Mouse (Mus musculus) CH12.LX (cell line): ENCODE results near the gene Qars. TPM values are rescaled to one million over a fixed set of nuclear protein-coding genes. Genes with fewer than 3 reads are reported as not detected.
A peak's percentile ranks its signal among the peaks of the same experiment; 100 is the strongest.

Experiments used
- DNase-seq: peaks from one replicate; pipeline ENCODE4 v3.0.0-alpha.2; 2013; ENCODE audit errors: extremely low read depth
- H3K27ac ChIP-seq: 2 replicates; pipeline ENCODE4 v1.5.1; 2012; ENCODE audit warnings: low read depth, mild to moderate bottlenecking, control low read depth, moderate library complexity; ENCODE audit not compliant: insufficient read depth
- H3K27me3 ChIP-seq: replicated peaks from 2 replicates; pipeline ENCODE3; 2012; ENCODE audit warnings: inconsistent platforms
- H3K36me3 ChIP-seq, 2 experiments: replicated peaks in 1 of 2; 2 replicates each; pipeline versions ENCODE3 to v1.6.1; 2012; ENCODE audit warnings: inconsistent platforms in 1 of 2, low read length in 1 of 2, mild to moderate bottlenecking in 1 of 2, mixed read lengths in 1 of 2, moderate library complexity in 1 of 2; ENCODE audit not compliant: control insufficient read depth in 1 of 2, insufficient read depth in 1 of 2
- H3K4me1 ChIP-seq, 2 experiments: 2 replicates each; pipeline ENCODE4 v1.6.1; 2012; ENCODE audit warnings: inconsistent platforms in 1 of 2, moderate library complexity in 1 of 2; ENCODE audit not compliant: insufficient read depth in 2 of 2, control insufficient read depth in 1 of 2
- H3K4me2 ChIP-seq: 2 replicates; pipeline ENCODE4 v1.6.1; 2012; ENCODE audit warnings: low read depth, mild to moderate bottlenecking, control low read depth; ENCODE audit not compliant: poor library complexity, insufficient read depth, severe bottlenecking
- H3K4me3 ChIP-seq, 3 experiments: fragments of 150-350 bp in 1 of 3; sonication (generic) in 1 of 3; replicated peaks in 1 of 3; 2 replicates each; pipeline versions ENCODE3 to v1.5.1; 2011 to 2012; ENCODE audit warnings: low read depth in 2 of 3, low read length in 2 of 3, mild to moderate bottlenecking in 2 of 3, moderate library complexity in 2 of 3, control low read depth in 1 of 3, improper control_type of control experiment in 1 of 3, inconsistent platforms in 1 of 3, mixed read lengths in 1 of 3; ENCODE audit not compliant: poor library complexity in 1 of 3
- H3K79me2 ChIP-seq: replicated peaks from 2 replicates; pipeline ENCODE4 v1.6.1; 2012; ENCODE audit warnings: mild to moderate bottlenecking, moderate library complexity; ENCODE audit not compliant: control insufficient read depth, poor library complexity, insufficient read depth, severe bottlenecking; ENCODE audit errors: extremely low read depth
- H3K9ac ChIP-seq: 2 replicates; pipeline ENCODE4 v1.6.1; 2012; ENCODE audit warnings: low read depth, mild to moderate bottlenecking, control low read depth, moderate library complexity; ENCODE audit not compliant: insufficient read depth
- H3K9me3 ChIP-seq: replicated peaks from 2 replicates; pipeline ENCODE3; 2012; ENCODE audit warnings: low read length, inconsistent platforms, mixed read lengths
- BHLHE40 ChIP-seq: IDR thresholded peaks from 2 replicates; pipeline ENCODE4 v1.6.1; 2011; ENCODE audit warnings: mild to moderate bottlenecking, low read depth, low read length, improper control_type of control experiment
- CHD1 ChIP-seq: IDR thresholded peaks from 2 replicates; pipeline ENCODE4 v1.6.1; 2012; ENCODE audit warnings: low read depth, low read length, improper control_type of control experiment, inconsistent platforms
- CHD2 ChIP-seq: IDR thresholded peaks from 2 replicates; pipeline ENCODE4 v1.6.1; 2011; ENCODE audit warnings: low read length, improper control_type of control experiment
- CTCF ChIP-seq, 2 experiments: IDR thresholded peaks in 1 of 2; conservative IDR thresholded peaks in 1 of 2; 2 replicates each; pipeline ENCODE4 v1.5.1; 2011 to 2012; ENCODE audit warnings: low read depth in 2 of 2, low read length in 2 of 2, improper control_type of control experiment in 1 of 2, inconsistent platforms in 1 of 2, mild to moderate bottlenecking in 1 of 2, moderate library complexity in 1 of 2
- E2F4 ChIP-seq: IDR thresholded peaks from 2 replicates; pipeline ENCODE4 v1.6.1; 2011; ENCODE audit warnings: low read depth, low read length, improper control_type of control experiment; ENCODE audit not compliant: insufficient replicate concordance
- EP300 ChIP-seq: IDR thresholded peaks from 2 replicates; pipeline ENCODE4 v1.6.1; 2011; ENCODE audit warnings: low read length, improper control_type of control experiment
- GABPA ChIP-seq: IDR thresholded peaks from 2 replicates; pipeline ENCODE4 v1.6.1; 2012; ENCODE audit warnings: low read depth, low read length, improper control_type of control experiment, inconsistent platforms; ENCODE audit not compliant: insufficient replicate concordance
- HCFC1 ChIP-seq: IDR thresholded peaks from 2 replicates; pipeline ENCODE4 v1.6.1; 2012; ENCODE audit warnings: low read depth, mild to moderate bottlenecking, inconsistent platforms, low read length, improper control_type of control experiment
- IRF4 ChIP-seq: IDR thresholded peaks from 2 replicates; pipeline ENCODE4 v1.6.1; 2014; ENCODE audit warnings: low read depth, mild to moderate bottlenecking, inconsistent platforms, low read length, improper control_type of control experiment
- JUN ChIP-seq: IDR thresholded peaks from 2 replicates; pipeline ENCODE4 v1.6.1; 2011; ENCODE audit warnings: low read depth, mild to moderate bottlenecking, low read length, improper control_type of control experiment, moderate library complexity; ENCODE audit not compliant: insufficient read depth
- JUND ChIP-seq: conservative IDR thresholded peaks from 2 replicates; pipeline ENCODE4 v1.6.1; 2011; ENCODE audit warnings: low read depth, low read length, improper control_type of control experiment
- KAT2A ChIP-seq: IDR thresholded peaks from 2 replicates; pipeline ENCODE4 v1.6.1; 2012; ENCODE audit warnings: low read length, improper control_type of control experiment, inconsistent platforms; ENCODE audit not compliant: insufficient replicate concordance
- MAX ChIP-seq: IDR thresholded peaks from 2 replicates; pipeline ENCODE4 v1.6.1; 2011; ENCODE audit warnings: low read length, improper control_type of control experiment
- MXI1 ChIP-seq: IDR thresholded peaks from 2 replicates; pipeline ENCODE4 v1.6.1; 2011; ENCODE audit warnings: mild to moderate bottlenecking, low read depth, low read length, improper control_type of control experiment
- POLR2A ChIP-seq: IDR thresholded peaks from 2 replicates; pipeline ENCODE4 v1.6.1; 2011; ENCODE audit warnings: low read depth, mild to moderate bottlenecking, improper control_type of control experiment, low read length
- POLR2AphosphoS2 ChIP-seq: IDR thresholded peaks from 2 replicates; pipeline ENCODE4 v1.6.1; 2011; ENCODE audit warnings: low read depth, low read length, improper control_type of control experiment
- RCOR1 ChIP-seq: conservative IDR thresholded peaks from 2 replicates; pipeline ENCODE4 v1.6.1; 2012; ENCODE audit warnings: low read depth, mild to moderate bottlenecking, inconsistent platforms, low read length, improper control_type of control experiment
- SMC3 ChIP-seq: IDR thresholded peaks from 2 replicates; pipeline ENCODE4 v1.6.1; 2011; ENCODE audit warnings: low read depth, low read length, improper control_type of control experiment
- TBP ChIP-seq: conservative IDR thresholded peaks from 2 replicates; pipeline ENCODE4 v1.6.1; 2011; ENCODE audit warnings: low read depth, low read length, improper control_type of control experiment
- TCF12 ChIP-seq: IDR thresholded peaks from 2 replicates; pipeline ENCODE4 v1.6.1; 2014; ENCODE audit warnings: low read depth, mild to moderate bottlenecking, inconsistent platforms, low read length, improper control_type of control experiment
- UBTF ChIP-seq: IDR thresholded peaks from 2 replicates; pipeline ENCODE4 v1.6.1; 2012; ENCODE audit warnings: low read depth, mild to moderate bottlenecking, inconsistent platforms, low read length, improper control_type of control experiment, moderate library complexity
- USF1 ChIP-seq: IDR thresholded peaks from 2 replicates; pipeline ENCODE4 v1.6.1; 2014; ENCODE audit warnings: low read depth, mild to moderate bottlenecking, inconsistent platforms, low read length, improper control_type of control experiment
- USF2 ChIP-seq: conservative IDR thresholded peaks from 2 replicates; pipeline ENCODE4 v1.6.1; 2011; ENCODE audit warnings: low read depth, low read length, improper control_type of control experiment
- ZC3H11A ChIP-seq: IDR thresholded peaks from 2 replicates; pipeline ENCODE4 v1.6.1; 2012; ENCODE audit warnings: low read depth, mild to moderate bottlenecking, inconsistent platforms, low read length, improper control_type of control experiment
- ZKSCAN1 ChIP-seq: IDR thresholded peaks from 2 replicates; pipeline ENCODE4 v1.6.1; 2012; ENCODE audit warnings: low read depth, inconsistent platforms, low read length, improper control_type of control experiment, borderline replicate concordance
- ZMIZ1 ChIP-seq: IDR thresholded peaks from 2 replicates; pipeline ENCODE4 v1.6.1; 2012; ENCODE audit warnings: low read depth, mild to moderate bottlenecking, inconsistent platforms, low read length, improper control_type of control experiment
- ZNF384 ChIP-seq: IDR thresholded peaks from 2 replicates; pipeline ENCODE4 v1.6.1; 2012; ENCODE audit warnings: low read depth, low read length, improper control_type of control experiment, inconsistent platforms
- dilution Hi-C: fragments of 300-500 bp; cut with MboI; formaldehyde crosslinking; loops from 2 replicates; pipeline ENCODE4 v1.14.3; 2020; ENCODE audit warnings: low sequenced_read_pairs; ENCODE audit not compliant: extremely low pct_unique_long_range_greater_than_20kb, extremely low pct_ligation_motif_present
- in situ Hi-C: fragments of 300-500 bp; cut with MboI; formaldehyde crosslinking; loops from 3 replicates; pipeline ENCODE4 v1.14.3; 2019; ENCODE audit warnings: low sequenced_read_pairs, low pct_ligation_motif_present, low pct_unique_long_range_greater_than_20kb, mixed read lengths
- polyA plus RNA-seq: library from polyadenylated mRNA; unstranded; fragments of >175 nt; gene quantifications from 2 replicates; pipeline ENCODE4 v1.2.1, GENCODE M21; 2012; ENCODE audit warnings: low read depth; ENCODE audit not compliant: insufficient read length
- total RNA-seq, 2 experiments: library from RNA; depleted of rRNA; stranded (reverse); fragments of 300-350 nt in 1 of 2; fragments of >200 nt in 1 of 2; gene quantifications; 2 replicates each; pipeline ENCODE4 v1.2.3; 2012 to 2014

The Qars gene
- total and polyA plus RNA-seq, 3 experiments: 229 to 322 (median 293) TPM

DNA sequence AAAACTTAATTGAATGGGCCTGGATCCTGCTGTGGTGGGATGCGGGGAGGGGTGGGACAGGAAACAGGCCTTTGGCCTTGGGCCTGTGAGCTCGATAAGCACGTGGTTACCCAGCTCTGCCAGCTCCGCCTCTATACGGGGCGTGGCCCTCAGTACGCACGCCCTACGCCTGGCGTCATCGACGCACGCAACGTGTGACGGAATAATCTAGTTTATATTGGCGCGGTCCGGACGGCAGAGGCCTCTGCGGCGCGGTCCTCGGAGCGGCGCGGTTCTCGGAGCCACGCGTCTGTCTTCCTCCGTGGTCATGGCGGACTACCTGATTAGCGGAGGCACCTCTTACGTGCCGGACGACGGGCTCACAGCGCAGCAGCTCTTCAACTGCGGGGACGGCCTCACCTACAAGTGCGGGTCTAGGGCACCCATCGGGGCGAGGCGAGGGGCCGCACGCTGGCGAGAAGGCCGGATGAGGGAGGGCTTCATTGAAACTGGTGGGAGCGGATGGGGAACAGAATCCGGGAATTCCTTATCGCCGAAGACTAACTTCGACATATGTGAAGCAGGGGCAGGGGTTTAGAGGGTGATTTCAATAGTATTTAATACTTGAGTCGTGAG is 52.8 kb downstream of the Qars start, which contains the start of gene Impdh2 (continued):
- TF ChIP-seq BHLHE40 (peak; percentile 36; the same call in 1 of the 2 replicates), SMC3 (no peak), ZC3H11A (no peak), E2F4 (no peak), ZNF384 (no peak), MXI1 (peak; percentile 97), JUN (no peak), GABPA (0 out of 2 replicates have a peak, but pooled peaks have one; percentile 8), IRF4 (peak; percentile 48), TCF12 (peak; percentile 70), KAT2A (peak; percentile 57; the same call in 1 of the 2 replicates), USF1 (peak; percentile 64), CHD1 (no peak), JUND (no peak)

DNA sequence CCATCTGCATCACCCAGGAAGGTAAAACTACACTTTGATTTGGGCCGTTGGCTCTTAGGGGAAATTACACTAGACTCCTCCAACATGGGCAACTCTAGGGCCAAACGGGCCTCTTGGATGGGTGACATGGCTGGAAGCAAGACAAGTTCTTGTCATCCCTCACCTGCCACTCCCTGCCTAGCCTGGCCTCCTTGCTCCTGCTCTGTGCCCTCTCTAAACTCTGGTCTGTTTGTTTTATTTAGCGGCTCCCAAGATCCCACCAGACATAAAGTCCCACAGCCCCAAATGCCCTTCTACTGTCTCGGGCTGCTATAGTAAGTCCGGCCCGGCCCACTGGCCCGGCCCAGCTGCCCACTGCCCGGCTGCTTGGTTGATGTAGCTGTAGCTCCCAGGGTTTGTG is 56.2 kb downstream of the Qars start:
- Histone ChIP-seq H3K4me1 (peaks cover 13 to 50% of the 10 kb centered on the region in 2 experiments), H3K27ac (no peak overlapping the region), H3K9me3 (no peaks in the 10 kb centered on the region), H3K36me3 (peaks cover 44 to 59% of the 10 kb centered on the region in 2 experiments), H3K79me2 (peaks cover 20% of the 10 kb centered on the region), H3K9ac (no peak overlapping the region), H3K27me3 (no peaks in the 10 kb centered on the region), H3K4me2 (no peak overlapping the region), H3K4me3 (no peak overlapping the region)
- in situ Hi-C loops: no loop called here
- DNase-seq: no peak
- dilution Hi-C loops: no loop called here
- TF ChIP-seq TBP (no peak), CHD2 (no peak), ZMIZ1 (no peak), E2F4 (no peak), EP300 (no peak), MAX (no peak), USF2 (no peak), HCFC1 (no peak), CTCF (conservative IDR thresholded peaks at IDR 0.05 in 1 of 2, IDR thresholded peaks at IDR 0.05 in 1 of 2; ENCODE audit: low read depth in 2 of 2, low read length in 2 of 2) (no peak), POLR2AphosphoS2 (no peak), CHD1 (no peak), RCOR1 (no peak), ZKSCAN1 (no peak), POLR2A (no peak), UBTF (no peak)
